Mouse (Mus musculus): ENCODE measurements around the gene Kifap3. TPM values are rescaled to one million over a fixed set of nuclear protein-coding genes. Genes with fewer than 3 reads are reported as not detected.

The Kifap3 gene
- polyA plus RNA-seq, 1 experiment from 2014 or later: 74.6 TPM

GRCm38 (mm10) chr1:163934591-163934990, 155.2 kb downstream of the Kifap3 start:
- WGBS: 91% methylated on average over 2 of the region's 2 CpGs
- H3K36me3 ChIP-seq: peaks cover 55% of the 10 kb centered on the region

GRCm38 (mm10) chr1:163942056-163942455, 162.7 kb downstream of the Kifap3 start:
- 76% methylated on average over 6 of the region's 6 CpGs for WGBS
- no peak overlapping the region for H3K27ac ChIP-seq
- H3K9ac ChIP-seq: no peak overlapping the region
- peaks cover 75% of the 10 kb centered on the region for H3K36me3 ChIP-seq
- no peak overlapping the region for H3K4me3 ChIP-seq
- no peaks in the 10 kb centered on the region for H3K27me3 ChIP-seq
- no peak for ATAC-seq (ENCODE audit: low FRiP score)
- no peaks in the 10 kb centered on the region for H3K9me3 ChIP-seq (replicated peaks)
- no peaks in the 10 kb centered on the region for H3K4me1 ChIP-seq
- no peak overlapping the region for H3K4me2 ChIP-seq (replicated peaks)

More at GRCm38 (mm10) chr1:163934591-163934990, 155.2 kb downstream of the Kifap3 start:
- H3K9ac ChIP-seq: no peak overlapping the region
- H3K27ac ChIP-seq: no peak overlapping the region
- no peak overlapping the region for H3K4me3 ChIP-seq
- H3K27me3 ChIP-seq: no peaks in the 10 kb centered on the region
- peaks cover 9% of the 10 kb centered on the region for H3K4me1 ChIP-seq
- H3K9me3 ChIP-seq (replicated peaks): no peaks in the 10 kb centered on the region
- no peak overlapping the region for H3K4me2 ChIP-seq (replicated peaks)
- ATAC-seq (ENCODE audit: low FRiP score): no peak

GRCm38 (mm10) chr1:163953396-163953795, 174.0 kb downstream of the Kifap3 start:
- Histone ChIP-seq H3K27ac (no peak overlapping the region), H3K9ac (no peak overlapping the region), H3K4me1 (no peaks in the 10 kb centered on the region), H3K36me3 (peaks cover 70% of the 10 kb centered on the region), H3K4me2 (replicated peaks) (no peak overlapping the region), H3K9me3 (replicated peaks) (no peaks in the 10 kb centered on the region), H3K4me3 (no peak overlapping the region), H3K27me3 (no peaks in the 10 kb centered on the region)
- 96% methylated on average over 2 of the region's 2 CpGs for WGBS
- ATAC-seq (ENCODE audit: low FRiP score): no peak

- Histone ChIP-seq H3K4me2 (replicated peaks) (no peak overlapping the region), H3K27me3 (no peaks in the 10 kb centered on the region), H3K4me1 (no peaks in the 10 kb centered on the region), H3K36me3 (peaks cover 37% of the 10 kb centered on the region), H3K9ac (no peak overlapping the region), H3K9me3 (replicated peaks) (no peaks in the 10 kb centered on the region), H3K27ac (no peak overlapping the region), H3K4me3 (no peak overlapping the region)
- no peak for ATAC-seq (ENCODE audit: low FRiP score)
- WGBS: 85% methylated on average over 3 of the region's 3 CpGs
Observed at GRCm38 (mm10) chr1:163958036-163958435, 178.7 kb downstream of the Kifap3 start.

- Histone ChIP-seq H3K4me3 (no peak overlapping the region), H3K27ac (no peak overlapping the region), H3K4me2 (replicated peaks) (no peak overlapping the region), H3K9ac (no peak overlapping the region), H3K36me3 (peaks cover 22% of the 10 kb centered on the region), H3K4me1 (no peaks in the 10 kb centered on the region), H3K27me3 (no peaks in the 10 kb centered on the region), H3K9me3 (replicated peaks) (no peaks in the 10 kb centered on the region)
- 93% methylated on average over 10 of the region's 10 CpGs for WGBS
- ATAC-seq (ENCODE audit: low FRiP score): no peak
Observed at GRCm38 (mm10) chr1:163964008-163964689, 184.8 kb downstream of the Kifap3 start.

Other genes with a start within 250 kb of the Kifap3 start
- 1.6 and 1.9 TPM in 2 replicates for gene Mettl11b, start 54.4 kb upstream of the Kifap3 start, polyA plus RNA-seq (2016; fragmentation: Nextera tagmentation; extraction: Ambion mirVana)
- 24.0 and 25.3 TPM in 2 replicates for gene Scyl3, start 149.5 kb downstream of the Kifap3 start, polyA plus RNA-seq (2016; fragmentation: Nextera tagmentation; extraction: Ambion mirVana)
- gene BC055324, start 215.2 kb downstream of the Kifap3 start, polyA plus RNA-seq (2016; fragmentation: Nextera tagmentation; extraction: Ambion mirVana): 18.4 and 20.0 TPM in 2 replicates
- gene Mettl18, start 215.3 kb downstream of the Kifap3 start, polyA plus RNA-seq (2016; fragmentation: Nextera tagmentation; extraction: Ambion mirVana): 8.9 and 9.1 TPM in 2 replicates